Comparison of ENCODE assay signal across 8 mouse cellular contexts in genomic region chr13:83737031-83737825, GRCm38 (mm10).
DNase-seq lines count a peak whose midpoint lies in the region; ATAC-seq lines count a peak whose summit lies in the region.
"Had no signal": no experiment of that assay in that cellular context is flagged by ENCODE, and none has a peak within 500 bp of the region (broad histone marks: within the 10 kb centered on the region; RNA-seq: fewer than 3 reads in every experiment).

No protein-coding gene starts in this region.

- no peaks in the 10 kb centered on the region for H3K9me3 ChIP-seq in kidney, embryonic 16.5 days (ENCODE audit: low read length)
- no peaks in the 10 kb centered on the region for H3K9me3 ChIP-seq in embryonic facial prominence, embryonic 12.5 days
- no peaks in the 10 kb centered on the region for H3K9me3 ChIP-seq in hindbrain, embryonic 15.5 days
- no peaks in the 10 kb centered on the region for H3K9me3 ChIP-seq in neural tube, embryonic 12.5 days

- H3K4me1 ChIP-seq in kidney, embryonic 16.5 days (ENCODE audit: insufficient read depth, low read length) = peaks cover 8% of the 10 kb centered on the region; the same call in 1 of the 2 replicates
- H3K4me1 ChIP-seq in embryonic facial prominence, embryonic 12.5 days = no peaks in the 10 kb centered on the region
- H3K4me1 ChIP-seq in hindbrain, embryonic 15.5 days (replicated peaks) = no peaks in the 10 kb centered on the region
- no peaks in the 10 kb centered on the region for H3K4me1 ChIP-seq in neural tube, embryonic 12.5 days

- no peak for DNase-seq in kidney, postnatal 36 days
- no peak for DNase-seq in right cerebral cortex, postnatal 36 days (ENCODE audit: low spot score in 2 of 2)
- no peak for DNase-seq in frontal cortex, postnatal 10 days (ENCODE audit: low spot score in 2 of 2)
- DNase-seq: kidney, adult 18-20 months had no signal

- 5% methylated on average over 9 of the region's 9 CpGs for whole genome bisulfite sequencing in kidney, embryonic 16.5 days
- WGBS in embryonic facial prominence, embryonic 12.5 days = 4% methylated on average over 9 of the region's 9 CpGs
- WGBS in hindbrain, embryonic 15.5 days = 3% methylated on average over 9 of the region's 9 CpGs
- WGBS in neural tube, embryonic 12.5 days = under 1% methylated on average over 9 of the region's 9 CpGs

- no peak for ATAC-seq in kidney, embryonic 16.5 days (ENCODE audit: low FRiP score, low TSS enrichment)
- ATAC-seq in embryonic facial prominence, embryonic 12.5 days (ENCODE audit: insufficient number of reproducible peaks, insufficient read depth, low FRiP score, low TSS enrichment) = no peak
- ATAC-seq in hindbrain, embryonic 15.5 days (ENCODE audit: low FRiP score, low read depth) = no peak
- no peak for ATAC-seq in neural tube, embryonic 12.5 days (ENCODE audit: low FRiP score, low read depth)

- 0 out of 2 replicates have a peak overlapping the region, but pooled peaks have one; percentile 22 for H3K9ac ChIP-seq in kidney, embryonic 16.5 days (replicated peaks; ENCODE audit: low read length)
- no peak overlapping the region for H3K9ac ChIP-seq in embryonic facial prominence, embryonic 12.5 days
- H3K9ac ChIP-seq in hindbrain, embryonic 15.5 days = peak overlapping the region; percentile 87
- H3K9ac ChIP-seq in neural tube, embryonic 12.5 days = peak overlapping the region; percentile 95

- no peaks in the 10 kb centered on the region for H3K36me3 ChIP-seq in kidney, embryonic 16.5 days (ENCODE audit: insufficient read depth, low read length)
- no peaks in the 10 kb centered on the region for H3K36me3 ChIP-seq in embryonic facial prominence, embryonic 12.5 days
- no peaks in the 10 kb centered on the region for H3K36me3 ChIP-seq in hindbrain, embryonic 15.5 days
- H3K36me3 ChIP-seq in neural tube, embryonic 12.5 days = peaks cover 25% of the 10 kb centered on the region

- peaks cover 72% of the 10 kb centered on the region for H3K27me3 ChIP-seq in kidney, embryonic 16.5 days (ENCODE audit: insufficient read depth, low read length)
- H3K27me3 ChIP-seq in embryonic facial prominence, embryonic 12.5 days = peaks cover 46% of the 10 kb centered on the region
- no peaks in the 10 kb centered on the region for H3K27me3 ChIP-seq in hindbrain, embryonic 15.5 days
- no peaks in the 10 kb centered on the region for H3K27me3 ChIP-seq in neural tube, embryonic 12.5 days (replicated peaks)

- H3K27ac ChIP-seq in kidney, embryonic 16.5 days (ENCODE audit: low read length) = no peak overlapping the region
- peak overlapping the region; percentile 37; the same call in 1 of the 2 replicates for H3K27ac ChIP-seq in embryonic facial prominence, embryonic 12.5 days
- H3K27ac ChIP-seq in hindbrain, embryonic 15.5 days (replicated peaks) = peak overlapping the region; percentile 93
- H3K27ac ChIP-seq in neural tube, embryonic 12.5 days = peak overlapping the region; percentile 94

- H3K4me2 ChIP-seq in kidney, embryonic 16.5 days (replicated peaks; ENCODE audit: low read depth, low read length) = peak overlapping the region; percentile 41
- peak overlapping the region; percentile 29; the same call in 1 of the 2 replicates for H3K4me2 ChIP-seq in embryonic facial prominence, embryonic 12.5 days (replicated peaks)
- peak overlapping the region; percentile 69 for H3K4me2 ChIP-seq in hindbrain, embryonic 15.5 days
- peak overlapping the region; percentile 78 for H3K4me2 ChIP-seq in neural tube, embryonic 12.5 days (replicated peaks)

- peak overlapping the region; percentile 34 for H3K4me3 ChIP-seq in kidney, embryonic 16.5 days (ENCODE audit: low read length)
- H3K4me3 ChIP-seq in embryonic facial prominence, embryonic 12.5 days = peak overlapping the region; percentile 20
- H3K4me3 ChIP-seq in hindbrain, embryonic 15.5 days = peak overlapping the region; percentile 42
- H3K4me3 ChIP-seq in neural tube, embryonic 12.5 days = peak overlapping the region; percentile 52
